Mouse (Mus musculus): Measurements from ENCODE around the gene Smyd3. TPM values are rescaled to one million over a fixed set of nuclear protein-coding genes. Genes with fewer than 3 reads are reported as not detected.

Gene Smyd3
- total and polyA plus RNA-seq, 3 experiments: 3.5 to 19.4 (median 17.1) TPM

- no peak for ATAC-seq (ENCODE audit: extremely low read depth, insufficient number of reproducible peaks, low FRiP score, poor library complexity, severe bottlenecking)
- Histone ChIP-seq H3K36me3 (replicated peaks) (no peaks in the 10 kb centered on the region), H3K4me3 (ENCODE audit: low read depth, low read length) (no peak overlapping the region), H3K4me1 (ENCODE audit: insufficient read depth, low read depth, low read length) (no peaks in the 10 kb centered on the region), H3K27me3 (ENCODE audit: insufficient read depth, low read length) (peaks cover 11% of the 10 kb centered on the region), H3K9me3 (replicated peaks) (peaks cover 20% of the 10 kb centered on the region)
- DNase-seq (ENCODE audit: low spot score): no peak
- TF ChIP-seq GATA1 (IDR thresholded peaks at IDR 0.05; ENCODE audit: borderline replicate concordance, low read length) (no peak), GATA2 (IDR thresholded peaks at IDR 0.05; ENCODE audit: borderline replicate concordance, low read depth, low read length) (no peak), TAL1 (conservative IDR thresholded peaks at IDR 0.05; ENCODE audit: low read depth, low read length) (no peak), POLR2AphosphoS5 (IDR thresholded peaks at IDR 0.05; ENCODE audit: insufficient replicate concordance, low read depth, low read length) (no peak), CTCF (IDR thresholded peaks at IDR 0.05; ENCODE audit: low read depth, low read length) (no peak)
Observed at GRCm38 (mm10) chr1:178910951-178911350, 606.9 kb downstream of the Smyd3 start.

Other genes with a start within 250 kb of the Smyd3 start
- gene Tfb2m, start 28.2 kb upstream of the Smyd3 start, total RNA-seq (2014; fragmentation: Nextera tagmentation): 29.4 and 39.8 TPM in 2 replicates
- gene Tfb2m, start 28.2 kb upstream of the Smyd3 start, total RNA-seq (2017): 40.5 and 51.9 TPM in 2 replicates
- gene Tfb2m, start 28.2 kb upstream of the Smyd3 start, polyA plus RNA-seq (2012): 9.0 and 9.7 TPM in 2 replicates
- 27.1 TPM in 2 replicates for gene Cnst, start 28.3 kb upstream of the Smyd3 start, total RNA-seq (2014; fragmentation: Nextera tagmentation)
- 31.6 and 32.9 TPM in 2 replicates for gene Cnst, start 28.3 kb upstream of the Smyd3 start, total RNA-seq (2017)
- gene Cnst, start 28.3 kb upstream of the Smyd3 start, polyA plus RNA-seq (2012): 14.4 and 14.6 TPM in 2 replicates
- gene Sccpdh, start 150.2 kb upstream of the Smyd3 start, total RNA-seq (2014; fragmentation: Nextera tagmentation): 72.8 and 72.9 TPM in 2 replicates
- 110 and 127 TPM in 2 replicates for gene Sccpdh, start 150.2 kb upstream of the Smyd3 start, total RNA-seq (2017)
- 11.9 and 12.3 TPM in 2 replicates for gene Sccpdh, start 150.2 kb upstream of the Smyd3 start, polyA plus RNA-seq (2012)
- not detected in 2 replicates for gene Kif28, start 227.2 kb upstream of the Smyd3 start, total RNA-seq (2014; fragmentation: Nextera tagmentation)
- 0.05 TPM in 1 of 2 replicates, not detected in the other for gene Kif28, start 227.2 kb upstream of the Smyd3 start, total RNA-seq (2017)
- 0.01 TPM in 1 of 2 replicates, not detected in the other for gene Kif28, start 227.2 kb upstream of the Smyd3 start, polyA plus RNA-seq (2012)

Data from G1E (cell line).